Mouse (Mus musculus) olfactory bulb, adult 2 months (tissue): ENCODE results near the gene Twnk.

Experiments
- CTCF ChIP-seq: fragments of 200-500 bp; IDR thresholded peaks from 2 replicates; pipeline ENCODE4 v1.5.1; 2012; ENCODE audit warnings: low read depth, mild to moderate bottlenecking, low read length, moderate library complexity; ENCODE audit not compliant: insufficient read depth
- POLR2A ChIP-seq: fragments of 200-500 bp; IDR thresholded peaks from 2 replicates; pipeline ENCODE4 v1.6.1; 2012; ENCODE audit warnings: mild to moderate bottlenecking, low read depth, low read length, moderate library complexity; ENCODE audit not compliant: insufficient read depth

- TF ChIP-seq POLR2A, result no peak
- no peak for TF ChIP-seq CTCF
Measured at GRCm38 (mm10) chr19:45049523-45049922, 44.1 kb downstream of the Twnk start.
